Mouse (Mus musculus): ENCODE data around the gene Eftud2.

The Eftud2 gene

GRCm38 (mm10) chr11:102879558-102879957, 1.2 kb downstream of the Eftud2 start:
- no peak for DNase-seq (ENCODE audit: low read depth, low spot score)

GRCm38 (mm10) chr11:102874801-102875334, 5.9 kb downstream of the Eftud2 start:
- DNase-seq (ENCODE audit: low read depth, low spot score) = no peak

DNA sequence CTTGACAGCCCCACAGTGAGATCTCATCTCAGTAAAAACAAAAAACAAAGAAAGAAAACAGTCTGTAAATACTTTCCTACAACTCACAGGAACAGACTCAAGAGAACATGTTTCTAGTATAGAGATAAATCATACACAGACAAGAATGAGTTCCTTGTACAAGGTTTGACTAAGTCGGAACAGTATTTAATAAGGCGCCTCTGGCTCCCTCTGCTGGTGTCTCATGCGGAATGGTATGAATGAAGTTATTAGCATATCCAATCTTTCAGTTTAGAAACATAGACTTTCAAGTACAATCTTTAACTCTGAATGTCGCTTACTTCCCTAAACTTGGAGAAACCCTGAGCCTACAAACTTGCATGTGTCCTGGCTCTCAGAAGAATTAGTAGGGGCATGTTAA, 16.5 kb downstream of the Eftud2 start:
- DNase-seq (ENCODE audit: low read depth, low spot score) = no peak

GRCm38 (mm10) chr11:102859933-102860332, 20.9 kb downstream of the Eftud2 start:
- DNase-seq (ENCODE audit: low read depth, low spot score) = no peak

GRCm38 (mm10) chr11:102858951-102859350, 21.8 kb downstream of the Eftud2 start:
- no peak for DNase-seq (ENCODE audit: low read depth, low spot score)

DNA sequence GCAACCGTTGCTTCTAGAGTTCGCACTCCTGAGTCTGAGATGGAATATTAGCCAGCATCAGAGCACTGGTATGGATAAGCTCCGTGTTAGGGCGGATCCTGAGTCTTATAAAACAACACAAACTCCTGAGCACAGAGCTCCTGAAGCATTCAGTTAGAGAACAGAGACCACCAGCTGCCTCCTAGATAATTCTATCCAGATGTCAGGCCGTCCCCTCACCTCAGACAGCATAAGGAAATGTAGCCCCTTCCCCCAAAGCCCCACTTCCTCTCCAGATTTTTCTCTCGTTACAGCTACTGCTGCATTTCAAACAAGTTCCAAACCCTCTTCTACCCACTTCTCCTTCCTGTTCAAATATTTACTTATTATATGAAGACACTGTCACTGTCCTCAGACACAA, 24.8 kb downstream of the Eftud2 start:
- DNase-seq (ENCODE audit: low read depth, low spot score) = no peak

DNA sequence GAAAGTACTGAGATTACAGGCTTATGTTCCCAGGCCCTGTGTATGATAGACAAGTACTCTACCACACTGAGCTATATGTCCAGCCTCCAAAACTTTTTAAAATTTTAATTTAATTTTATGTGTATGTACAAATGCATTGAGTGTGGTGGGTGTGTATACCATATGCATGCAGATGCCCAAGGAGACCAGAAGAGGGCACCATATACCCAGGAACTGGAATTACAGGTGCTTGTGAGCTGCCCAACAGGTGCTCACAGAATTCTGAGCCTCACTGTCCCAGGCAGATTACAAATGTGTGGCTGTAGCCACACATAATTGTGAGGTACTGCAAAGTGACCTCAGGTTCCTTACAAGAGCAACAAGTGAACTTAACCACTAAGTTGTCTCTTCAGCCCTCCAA, 27.0 kb downstream of the Eftud2 start:
- DNase-seq (ENCODE audit: low read depth, low spot score) = no peak

- DNase-seq (ENCODE audit: low read depth, low spot score) = peak; percentile 50
Measured at GRCm38 (mm10) chr11:102851883-102852282, 28.9 kb downstream of the Eftud2 start.

DNA sequence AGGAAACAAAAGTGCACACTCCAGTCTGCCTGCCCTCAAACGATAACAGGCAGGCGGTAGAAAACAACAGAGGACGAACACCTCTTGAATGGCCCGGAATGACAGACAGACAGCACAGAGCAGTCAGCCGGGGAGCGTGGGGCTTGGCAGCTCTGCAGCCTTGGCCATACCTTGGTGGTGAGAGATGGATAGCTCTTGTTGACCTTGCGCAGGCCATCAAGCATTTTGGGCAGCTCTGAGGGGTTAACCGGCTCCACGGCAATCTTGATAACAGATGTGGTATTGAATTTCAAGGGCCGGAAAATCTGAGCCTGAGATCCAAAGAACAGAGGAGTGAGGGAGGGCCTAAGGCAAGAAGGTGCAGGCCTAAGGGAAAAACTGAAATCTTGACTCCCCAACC, 34.9 kb downstream of the Eftud2 start:
- no peak for DNase-seq (ENCODE audit: low read depth, low spot score)

DNA sequence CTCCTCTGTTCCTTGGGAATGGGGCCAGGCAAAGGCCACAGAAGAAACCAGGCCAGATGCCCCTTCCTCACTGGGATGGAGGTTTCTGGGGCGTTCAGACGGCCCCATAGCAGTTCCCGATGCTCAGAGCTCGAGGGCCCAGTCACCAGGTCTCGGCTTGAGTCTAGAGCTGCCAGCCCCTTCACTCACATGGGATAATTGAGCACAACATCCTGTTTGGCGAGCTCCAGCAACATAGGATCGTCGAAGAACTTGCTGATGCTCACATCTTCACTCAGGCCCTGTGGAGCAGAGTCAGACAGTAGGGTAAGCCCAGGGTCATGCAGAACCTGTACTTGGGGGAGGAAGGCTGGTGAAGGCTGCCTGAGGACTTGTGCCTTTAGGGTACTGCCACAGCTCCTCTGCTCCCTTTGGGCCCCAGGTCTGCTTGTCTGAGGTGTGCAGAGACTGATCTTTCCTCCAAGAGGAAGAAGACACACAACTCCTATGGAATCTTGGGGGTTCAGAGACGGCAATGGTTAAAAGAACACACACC, 42.1 kb downstream of the Eftud2 start:
- no peak for DNase-seq (ENCODE audit: low read depth, low spot score)

DNA sequence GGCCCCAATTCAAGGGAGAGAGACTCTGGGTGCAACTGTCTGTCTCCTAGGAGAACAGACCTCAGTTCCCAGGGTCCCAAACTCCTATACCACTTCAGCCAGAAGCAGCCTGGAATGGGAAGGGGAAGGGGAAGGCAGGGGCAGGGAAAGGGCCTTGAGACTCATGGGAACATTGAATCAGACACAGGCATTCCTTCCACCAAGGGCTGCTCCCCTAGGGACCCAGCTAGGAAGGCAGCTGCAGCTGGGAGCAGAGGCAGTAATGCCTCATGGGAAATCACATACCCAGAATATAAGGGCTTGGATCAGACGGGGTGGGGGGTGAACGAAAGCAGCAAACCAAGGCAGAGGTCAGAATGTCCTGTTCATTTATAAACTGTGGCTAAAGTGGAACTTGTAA, 42.7 kb downstream of the Eftud2 start:
- DNase-seq (ENCODE audit: low read depth, low spot score) = no peak

DNA sequence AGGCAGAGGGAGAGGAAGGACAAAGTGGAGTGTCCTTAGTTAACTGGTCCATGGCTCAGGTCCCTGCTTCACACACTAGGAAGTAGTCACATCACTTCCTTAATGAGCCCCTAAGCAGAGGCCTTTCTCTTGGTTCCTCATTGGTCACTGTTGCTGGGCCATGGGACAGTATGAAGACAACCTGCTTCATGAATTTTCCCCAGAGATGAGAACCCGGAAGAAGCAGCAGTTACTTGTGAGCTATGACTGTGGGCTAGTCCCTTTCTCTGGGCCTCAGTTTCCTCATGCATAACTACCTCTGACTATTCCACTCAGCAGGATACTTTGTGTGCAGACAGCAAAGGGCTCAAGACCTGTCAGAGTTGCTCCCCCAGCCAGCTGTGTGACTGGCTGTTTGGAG, 43.4 kb downstream of the Eftud2 start:
- DNase-seq (ENCODE audit: low read depth, low spot score) = no peak

GRCm38 (mm10) chr11:102836146-102836545, 44.6 kb downstream of the Eftud2 start:
- no peak for DNase-seq (ENCODE audit: low read depth, low spot score)

GRCm38 (mm10) chr11:102835549-102835948, 45.2 kb downstream of the Eftud2 start, which contains the start of gene Higd1b:
Gene Higd1b (plus strand): TSS chr11:102835849.
- DNase-seq (ENCODE audit: low read depth, low spot score) = no peak

DNA sequence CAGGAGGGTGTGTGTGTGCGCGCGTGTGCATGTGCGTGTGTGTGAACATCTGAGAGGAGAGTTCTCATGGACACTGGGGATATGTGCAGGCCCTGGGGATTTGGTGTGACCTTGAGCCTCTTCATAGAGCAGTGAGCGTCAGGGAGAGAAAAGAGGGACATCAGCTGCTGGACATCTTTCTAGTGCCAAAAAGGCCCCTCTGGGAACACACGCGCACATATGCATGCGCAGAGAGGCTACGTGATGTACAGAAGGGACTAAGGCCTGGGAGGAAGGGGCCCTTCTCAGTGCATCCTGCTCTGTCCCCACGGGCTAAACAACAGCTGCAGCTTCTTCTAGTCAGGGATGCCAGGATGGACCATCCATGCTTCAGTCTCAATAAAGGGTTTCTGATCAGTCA, 46.6 kb downstream of the Eftud2 start:
- DNase-seq (ENCODE audit: low read depth, low spot score) = no peak

DNA sequence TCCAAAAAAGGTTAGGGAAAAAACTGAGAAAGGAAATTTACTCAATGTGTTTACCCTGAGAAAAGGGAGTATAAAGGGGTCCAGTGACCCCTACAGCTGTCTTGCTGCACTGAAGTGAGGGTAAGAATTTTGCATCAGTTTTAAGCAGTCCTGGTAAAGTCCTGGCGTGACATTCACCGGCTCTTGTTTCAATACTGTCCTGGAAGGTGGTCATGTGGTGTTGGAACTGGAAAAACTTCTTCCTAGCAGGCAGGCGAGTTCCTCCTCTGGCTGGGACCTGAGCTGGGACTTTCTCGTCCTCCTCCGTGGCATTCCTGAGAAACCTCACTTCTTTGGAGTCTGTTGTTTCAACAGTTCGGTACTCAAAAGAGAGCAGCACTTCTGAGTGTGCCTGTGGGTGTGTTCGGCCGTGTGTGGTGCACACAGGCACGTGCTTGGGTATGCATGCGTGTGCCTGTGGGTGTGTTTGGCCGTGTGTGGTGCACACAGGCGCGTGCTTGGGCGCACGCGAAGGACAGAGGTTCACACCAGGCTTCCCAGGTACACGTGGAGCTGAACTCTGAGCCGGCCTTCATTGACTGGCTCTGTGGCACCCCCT, 48.0 kb downstream of the Eftud2 start:
- no peak for DNase-seq (ENCODE audit: low read depth, low spot score)

GRCm38 (mm10) chr11:102830276-102830675, 50.5 kb downstream of the Eftud2 start:
- no peak for DNase-seq (ENCODE audit: low read depth, low spot score)

GRCm38 (mm10) chr11:102827097-102827496, 53.7 kb downstream of the Eftud2 start:
- DNase-seq (ENCODE audit: low read depth, low spot score) = no peak

- DNase-seq (ENCODE audit: low read depth, low spot score) = no peak
Measured at GRCm38 (mm10) chr11:102826476-102826875, 54.3 kb downstream of the Eftud2 start.

- DNase-seq (ENCODE audit: low read depth, low spot score) = peak; percentile 76
Measured at GRCm38 (mm10) chr11:102821231-102821630, 59.6 kb downstream of the Eftud2 start.

- peak; percentile 93 for DNase-seq (ENCODE audit: low read depth, low spot score)
Measured at GRCm38 (mm10) chr11:102820432-102820831, 60.4 kb downstream of the Eftud2 start.

DNA sequence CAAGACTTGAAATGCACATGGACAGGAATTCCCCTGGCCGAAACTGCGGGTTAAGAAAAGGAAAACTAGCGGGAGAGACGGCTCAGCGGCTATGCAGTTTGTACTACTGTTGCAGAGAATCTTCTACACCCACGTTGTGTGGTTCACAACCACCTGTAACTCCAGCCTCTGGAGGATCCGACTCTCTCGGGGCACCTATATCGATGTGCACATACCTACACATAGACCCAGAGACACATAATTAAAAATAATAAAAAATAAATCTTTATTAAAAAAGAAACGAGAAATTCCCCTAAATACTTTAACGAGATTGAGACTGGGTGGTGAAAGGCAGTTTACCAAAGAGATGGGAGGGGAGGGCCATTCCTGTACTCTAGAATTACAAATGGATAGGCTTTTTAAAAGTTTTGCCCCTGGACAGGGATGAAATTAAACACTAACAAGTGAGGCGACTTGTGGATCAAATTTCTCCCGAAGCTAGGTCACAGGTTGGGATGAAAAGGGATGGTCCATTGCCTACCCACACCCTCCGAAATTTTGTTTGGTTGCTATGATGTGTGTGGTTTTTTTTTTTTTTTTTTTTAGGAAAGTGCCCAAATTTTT, 60.9 kb downstream of the Eftud2 start:
- DNase-seq (ENCODE audit: low read depth, low spot score) = no peak
